Mouse (Mus musculus): Measurements from ENCODE around the gene Hibch.

DNA sequence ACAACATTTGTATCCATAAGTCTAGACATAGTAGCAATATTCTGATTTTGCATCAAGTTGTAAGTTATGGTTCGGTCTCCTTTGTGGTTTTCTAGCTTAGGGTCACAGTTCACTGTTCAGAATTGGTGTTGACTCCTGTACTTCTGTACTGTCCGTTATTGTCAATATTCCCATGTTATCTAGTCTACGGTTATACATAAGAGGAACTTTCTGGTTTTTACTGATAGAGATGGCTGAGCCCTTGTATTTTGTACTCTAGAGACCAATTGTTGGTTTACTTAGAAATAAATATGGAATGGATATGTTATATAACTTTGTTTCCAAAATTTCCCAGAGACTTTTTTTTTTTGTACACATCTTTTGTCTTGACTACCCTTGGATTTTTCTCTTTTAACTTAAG is 21.3 kb downstream of the Hibch start:
- TF ChIP-seq CTCF (IDR thresholded peaks at IDR 0.05; ENCODE audit: insufficient read depth, low read depth, low read length) (no peak), POLR2A (IDR thresholded peaks at IDR 0.05; ENCODE audit: insufficient read depth, low read depth, low read length) (no peak)

Measured in olfactory bulb, adult 2 months (tissue).